In the genomic region with DNA sequence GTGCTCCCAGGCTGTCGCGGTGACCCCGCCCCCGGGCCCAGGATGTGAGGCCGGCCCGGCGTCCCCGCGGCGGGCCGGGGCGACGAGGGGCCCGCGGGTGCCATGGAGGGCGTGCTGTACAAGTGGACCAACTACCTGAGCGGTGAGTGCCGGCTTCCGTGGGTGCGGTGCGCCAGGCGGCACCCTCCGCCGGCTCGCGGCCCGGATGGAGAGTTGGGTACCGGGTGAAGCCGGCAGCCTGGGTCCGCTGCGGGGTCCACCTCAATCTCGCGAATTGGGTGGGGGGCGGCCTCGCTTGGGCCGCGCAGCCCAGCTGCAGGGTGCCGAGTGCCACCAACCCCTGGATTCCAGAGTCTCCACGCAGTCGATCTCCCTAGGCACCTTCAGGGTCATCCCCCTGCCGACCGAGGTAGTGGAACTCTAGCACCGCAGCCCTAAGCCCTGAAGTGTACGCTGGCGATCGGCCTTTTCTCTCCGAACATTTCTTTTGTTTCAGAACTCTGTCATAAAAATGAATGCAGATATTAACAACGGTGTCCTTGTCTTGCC, we compare ENCODE assay signal across 9 mouse cellular contexts. TPM values are rescaled to one million over a fixed set of nuclear protein-coding genes. Genes with fewer than 3 reads are reported as not detected.
DNase-seq lines count a peak whose midpoint lies in the region; ATAC-seq and TF ChIP-seq lines count a peak whose summit lies in the region.
"Had no signal": no experiment of that assay in that cellular context is flagged by ENCODE, and none has a peak within 500 bp of the region (broad histone marks: within the 10 kb centered on the region; RNA-seq: fewer than 3 reads in every experiment).

No protein-coding gene starts in this region.

- in situ Hi-C loops in ES-E14 (cut with MboI; ENCODE audit: low sequenced_read_pairs in 2 of 2, unreplicated experiment in 2 of 2) = no loop called here

- H3K4me1 ChIP-seq in heart, embryonic 13.5 days = peaks cover 46% of the 10 kb centered on the region
- H3K4me1 ChIP-seq in ES-E14 (ENCODE audit: control insufficient read depth in 2 of 2, insufficient read depth in 2 of 2, low read length in 2 of 2, poor library complexity in 1 of 2) = no peaks in the 10 kb centered on the region; a peak in 2 of 4 replicates
- peaks cover 48% of the 10 kb centered on the region for H3K4me1 ChIP-seq in forebrain, embryonic 15.5 days

- H3K36me3 ChIP-seq in heart, embryonic 13.5 days = no peaks in the 10 kb centered on the region
- H3K36me3 ChIP-seq in ES-E14 (ENCODE audit: control insufficient read depth, insufficient read depth, low read length, poor library complexity, severe bottlenecking) (no peaks in the 10 kb centered on the region), macrophage (ENCODE audit: inconsistent target) (no peaks in the 10 kb centered on the region)
- H3K36me3 ChIP-seq in forebrain, embryonic 15.5 days = no peaks in the 10 kb centered on the region

- intact Hi-C loops in heart, postnatal 25 days (cut with DNase I) = loop anchor here (5.0 to 10.0 kb wide), 3 partner anchors 87 to 379 kb away; a partner anchor contains a TSS

- no peak for ATAC-seq in heart, embryonic 13.5 days (ENCODE audit: extremely low read depth, insufficient number of reproducible peaks, low FRiP score, low TSS enrichment)
- no peak; the same call in 1 of the 2 replicates for ATAC-seq in forebrain, embryonic 15.5 days (replicated peaks)
- no peak for ATAC-seq in megakaryocyte progenitor cell, adult 5-6 weeks (replicated peaks; ENCODE audit: poor library complexity)

- peak overlapping the region; percentile 96 for H3K4me3 ChIP-seq in heart, embryonic 13.5 days
- peak overlapping the region; percentile 72 to 85 for H3K4me3 ChIP-seq in ES-E14 (ENCODE audit: insufficient read depth in 1 of 2, low read depth in 1 of 2, low read length in 2 of 2, poor library complexity in 1 of 2, severe bottlenecking in 1 of 2)
- peak overlapping the region; percentile 93 for H3K4me3 ChIP-seq in forebrain, embryonic 15.5 days
- peak overlapping the region; percentile 46 for H3K4me3 ChIP-seq in macrophage (ENCODE audit: inconsistent target)

- peak overlapping the region; percentile 85 for H3K27ac ChIP-seq in heart, embryonic 13.5 days (replicated peaks)
- H3K27ac ChIP-seq in ES-E14 (ENCODE audit: insufficient read depth, low read depth, low read length, poor library complexity, severe bottlenecking) (no peak overlapping the region), macrophage (no peak overlapping the region)
- peak overlapping the region; percentile 69 for H3K27ac ChIP-seq in forebrain, embryonic 15.5 days (replicated peaks)

- H3K9me3 ChIP-seq in heart, embryonic 13.5 days = no peaks in the 10 kb centered on the region
- H3K9me3 ChIP-seq in ES-E14 (ENCODE audit: control insufficient read depth, insufficient read depth, low read depth, low read length) = no peaks in the 10 kb centered on the region
- H3K9me3 ChIP-seq in forebrain, embryonic 15.5 days = no peaks in the 10 kb centered on the region

- H3K79me2 ChIP-seq in macrophage (ENCODE audit: inconsistent target) = peaks cover 3% of the 10 kb centered on the region; the same call in 1 of the 2 replicates

- H3K4me2 ChIP-seq in heart, embryonic 13.5 days = peak overlapping the region; percentile 84
- H3K4me2 ChIP-seq in forebrain, embryonic 15.5 days (replicated peaks) = peak overlapping the region; percentile 68

- no peak for DNase-seq in heart, postnatal 25 days (ENCODE audit: low spot score)
- DNase-seq in ES-E14 (ENCODE audit: low read depth, low spot score) = no peak
- no peak for DNase-seq in right cerebral cortex, adult 2 months (ENCODE audit: low spot score in 2 of 2)
- no peak for DNase-seq in kidney, adult 11 months

- peak overlapping the region; percentile 92 for H3K9ac ChIP-seq in heart, embryonic 13.5 days
- H3K9ac ChIP-seq in ES-E14 (ENCODE audit: insufficient read depth, low read depth, low read length, poor library complexity, severe bottlenecking) = peak overlapping the region; percentile 84
- peak overlapping the region; percentile 83 for H3K9ac ChIP-seq in forebrain, embryonic 15.5 days (replicated peaks)

- WGBS in heart, embryonic 13.5 days = under 1% methylated on average over 44 of the region's 48 CpGs
- under 1% methylated on average over 47 of the region's 48 CpGs for WGBS in forebrain, embryonic 15.5 days
- WGBS in macrophage (ENCODE audit: missing documents) = 1% methylated on average over 48 of the region's 48 CpGs

- H3K27me3 ChIP-seq in heart, embryonic 13.5 days (replicated peaks) = no peaks in the 10 kb centered on the region
- no peaks in the 10 kb centered on the region for H3K27me3 ChIP-seq in forebrain, embryonic 15.5 days

TF ChIP-seq in ES-E14, 5 proteins besides CTCF, POLR2A, EP300 and RAD21:
- TF ChIP-seq MAFK (IDR thresholded peaks at IDR 0.05; ENCODE audit: insufficient read depth, low read depth, low read length) (no peak), ZC3H11A (IDR thresholded peaks at IDR 0.05; ENCODE audit: borderline replicate concordance, low read depth, low read length) (no peak), CHD2 (IDR thresholded peaks at IDR 0.05; ENCODE audit: low read depth, low read length) (no peak), HCFC1 (IDR thresholded peaks at IDR 0.05; ENCODE audit: borderline replicate concordance, insufficient read depth, low read length) (no peak; the same call in 1 of the 2 replicates), ZNF384 (IDR thresholded peaks at IDR 0.05; ENCODE audit: low read depth, low read length) (no peak)

RNA-seq across cellular contexts. Expression of a gene that starts 0.5 kb away (rescaled TPM):
- polyA plus RNA-seq in heart, embryonic 13.5 days (2015; fragmentation: Nextera tagmentation; extraction: Ambion mirVana) = 6.4 and 7.5 TPM in 2 replicates
- total RNA-seq in heart, postnatal 25 days (2021) = 10 to 100 TPM; 10.6 TPM
- total RNA-seq in ES-E14 (2012; rRNA removed) = 19.1 and 19.4 TPM in 2 replicates
- polyA plus RNA-seq in forebrain, embryonic 15.5 days (2015; fragmentation: Nextera tagmentation; extraction: Ambion mirVana) = 9.6 and 10.2 TPM in 2 replicates
- 10 to 100 TPM in 13 of 26 experiments, 1 to 10 TPM in 13; 2.4 to 34.5 (median 9.9) TPM for total RNA-seq in macrophage (2018; cell fraction: chromatin; rRNA removed)
- total RNA-seq in macrophage (2018; cell fraction: cytosol; rRNA removed) = 10 to 100 TPM in 13 of 26 experiments, 1 to 10 TPM in 13; 7.7 to 22.5 (median 10.8) TPM
- total RNA-seq in macrophage (2018; cell fraction: nucleus; rRNA removed) = 10 to 100 TPM in 11 of 26 experiments, 1 to 10 TPM in 15; 2.6 to 23.5 (median 9.0) TPM
- polyA plus RNA-seq in macrophage (2018) = 7.8 to 19.4 TPM (median 10.7 TPM) in 3 replicates
- total RNA-seq in megakaryocyte progenitor cell, adult 5-6 weeks (2015) = 1.9 and 2.5 TPM in 2 replicates
- total RNA-seq in megakaryocyte progenitor cell, adult 5-6 weeks (2017) = 1.5 and 2.2 TPM in 2 replicates

RNA-seq across cellular contexts. Expression of a gene that starts 1.7 kb away (rescaled TPM):
- polyA plus RNA-seq in heart, embryonic 13.5 days (2015; fragmentation: Nextera tagmentation; extraction: Ambion mirVana) = 24.0 and 24.1 TPM in 2 replicates
- 10 to 100 TPM in 1 of 2 experiments, 1 to 10 TPM in 1; 8.2 to 10.4 TPM for total RNA-seq in heart, postnatal 25 days (2021)
- 7.5 and 7.6 TPM in 2 replicates for total RNA-seq in ES-E14 (2012; rRNA removed)
- polyA plus RNA-seq in forebrain, embryonic 15.5 days (2015; fragmentation: Nextera tagmentation; extraction: Ambion mirVana) = 6.6 and 7.4 TPM in 2 replicates
- 1 to 10 TPM in 19 of 26 experiments, under 1 TPM in 7; 0.33 to 7.9 (median 2.1) TPM for total RNA-seq in macrophage (2018; cell fraction: chromatin; rRNA removed)
- 1 to 10 TPM in 5 of 26 experiments, under 1 TPM in 21; 0.34 to 1.3 (median 0.77) TPM for total RNA-seq in macrophage (2018; cell fraction: cytosol; rRNA removed)
- 1 to 10 TPM in 19 of 26 experiments, under 1 TPM in 7; 0.43 to 7.3 (median 1.9) TPM for total RNA-seq in macrophage (2018; cell fraction: nucleus; rRNA removed)
- polyA plus RNA-seq in macrophage (2018) = 0.94 to 2.2 TPM (median 1.1 TPM) in 3 replicates
- 0.54 TPM in 1 of 2 replicates, not detected in the other for total RNA-seq in megakaryocyte progenitor cell, adult 5-6 weeks (2015)
- 0.29 TPM in 1 of 2 replicates, not detected in the other for total RNA-seq in megakaryocyte progenitor cell, adult 5-6 weeks (2017)
- total RNA-seq: neutrophil, adult 5-6 weeks had no signal

RNA-seq across cellular contexts. Expression of a gene that starts 29.1 kb away (rescaled TPM):
- polyA plus RNA-seq in heart, embryonic 13.5 days (2015; fragmentation: Nextera tagmentation; extraction: Ambion mirVana) = 9.5 and 13.0 TPM in 2 replicates
- 10 to 100 TPM in 1 of 2 experiments, 1 to 10 TPM in 1; 9.2 to 12.0 TPM for total RNA-seq in heart, postnatal 25 days (2021)
- total RNA-seq in ES-E14 (2012; rRNA removed) = 4.9 and 8.9 TPM in 2 replicates
- polyA plus RNA-seq in forebrain, embryonic 15.5 days (2015; fragmentation: Nextera tagmentation; extraction: Ambion mirVana) = 135 TPM in 2 replicates
- 1 to 10 TPM in 1 of 26 experiments, not detected in 25; 2.4 TPM for total RNA-seq in macrophage (2018; cell fraction: chromatin; rRNA removed)
- total RNA-seq in macrophage (2018; cell fraction: cytosol; rRNA removed) = under 1 TPM in 8 of 26 experiments, not detected in 18; under 0.01 to 0.12 (median 0.05) TPM
- under 1 TPM in 1 of 26 experiments, not detected in 25; 0.27 TPM for total RNA-seq in macrophage (2018; cell fraction: nucleus; rRNA removed)
- polyA plus RNA-seq in macrophage (2018) = not detected in 3 replicates
- total RNA-seq in megakaryocyte progenitor cell, adult 5-6 weeks (2015) = 0.05 TPM in 1 of 2 replicates, not detected in the other
- total RNA-seq in megakaryocyte progenitor cell, adult 5-6 weeks (2017) = 0.95 TPM in 1 of 2 replicates, not detected in the other
- total RNA-seq: neutrophil, adult 5-6 weeks had no signal

Comparison
In these comparisons a context has a peak if more than half of its experiments do, and no peak if none do; other contexts are left out.
1. H3K27ac ChIP-seq: peak in heart, embryonic 13.5 days (single experiment) and forebrain, embryonic 15.5 days (single experiment); none in ES-E14 (single experiment) and macrophage (single experiment).
2. H3K4me3 ChIP-seq: peak in every context shown above with its lines; median percentile 96 in heart, embryonic 13.5 days; 93 in forebrain, embryonic 15.5 days; 78 in ES-E14; 46 in macrophage.
3. Peak in every context shown above with its lines, with median percentiles within 50 percentile points of each other: H3K9ac ChIP-seq.